Mouse (Mus musculus): ENCODE data around the gene Pkp4.
A peak's percentile ranks its signal among the peaks of the same experiment; 100 is the strongest.
"Not testable (repeated sequence)": the region's sequence is repeated elsewhere in the genome, so short reads cannot be mapped to it uniquely, and the experiment has no call there.

The Pkp4 gene

GRCm38 (mm10) chr2:59343834-59344233 is 183.2 kb downstream of the Pkp4 start:
- DNase-seq: peak; percentile 90

GRCm38 (mm10) chr2:59344699-59345098 is 184.0 kb downstream of the Pkp4 start:
- peak; percentile 83 for DNase-seq

GRCm38 (mm10) chr2:59345141-59345839 is 184.6 kb downstream of the Pkp4 start:
- no peak for DNase-seq

- DNase-seq: peak; percentile 97
Measured at GRCm38 (mm10) chr2:59346443-59346842, 185.8 kb downstream of the Pkp4 start.

DNA sequence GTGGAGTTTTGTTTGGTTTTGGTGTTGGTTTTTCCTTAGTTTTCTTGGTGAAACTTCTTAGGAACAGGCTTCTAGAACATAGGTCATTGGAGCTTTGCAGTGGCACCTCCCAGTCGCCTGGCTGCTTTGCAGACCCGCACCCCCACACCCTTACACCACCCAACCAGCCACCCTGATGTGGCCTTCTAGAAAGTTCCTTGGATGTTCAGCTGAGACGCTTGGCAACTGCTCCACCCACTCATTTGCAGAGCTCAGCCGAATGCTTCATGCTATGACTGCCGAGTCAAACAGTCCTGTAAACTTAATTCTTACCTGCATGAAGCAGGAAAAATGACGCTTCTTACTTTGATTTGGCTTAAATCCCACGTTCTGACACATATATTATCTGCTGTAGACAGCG is 187.9 kb downstream of the Pkp4 start:
- no peak for DNase-seq

DNA sequence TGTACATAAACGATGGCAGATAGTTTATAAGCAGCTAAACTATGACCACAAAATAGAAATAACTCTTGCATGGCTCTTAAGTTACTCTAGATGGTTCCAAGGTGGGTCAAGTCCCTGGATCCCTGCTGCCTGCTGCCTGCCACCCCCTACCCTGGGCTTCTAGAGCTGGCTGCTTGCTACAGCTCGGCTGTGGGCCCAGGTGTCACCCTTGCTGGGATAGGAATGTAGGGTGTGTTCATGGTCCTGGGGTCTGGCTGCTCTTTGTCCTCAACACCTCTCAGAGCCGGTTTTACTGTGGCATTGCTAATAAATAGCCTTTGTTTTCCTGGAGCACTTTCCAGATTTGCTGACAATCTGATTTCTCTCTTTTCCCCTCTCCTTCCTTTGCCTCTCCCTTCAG is 189.4 kb downstream of the Pkp4 start:
- no peak for DNase-seq

DNA sequence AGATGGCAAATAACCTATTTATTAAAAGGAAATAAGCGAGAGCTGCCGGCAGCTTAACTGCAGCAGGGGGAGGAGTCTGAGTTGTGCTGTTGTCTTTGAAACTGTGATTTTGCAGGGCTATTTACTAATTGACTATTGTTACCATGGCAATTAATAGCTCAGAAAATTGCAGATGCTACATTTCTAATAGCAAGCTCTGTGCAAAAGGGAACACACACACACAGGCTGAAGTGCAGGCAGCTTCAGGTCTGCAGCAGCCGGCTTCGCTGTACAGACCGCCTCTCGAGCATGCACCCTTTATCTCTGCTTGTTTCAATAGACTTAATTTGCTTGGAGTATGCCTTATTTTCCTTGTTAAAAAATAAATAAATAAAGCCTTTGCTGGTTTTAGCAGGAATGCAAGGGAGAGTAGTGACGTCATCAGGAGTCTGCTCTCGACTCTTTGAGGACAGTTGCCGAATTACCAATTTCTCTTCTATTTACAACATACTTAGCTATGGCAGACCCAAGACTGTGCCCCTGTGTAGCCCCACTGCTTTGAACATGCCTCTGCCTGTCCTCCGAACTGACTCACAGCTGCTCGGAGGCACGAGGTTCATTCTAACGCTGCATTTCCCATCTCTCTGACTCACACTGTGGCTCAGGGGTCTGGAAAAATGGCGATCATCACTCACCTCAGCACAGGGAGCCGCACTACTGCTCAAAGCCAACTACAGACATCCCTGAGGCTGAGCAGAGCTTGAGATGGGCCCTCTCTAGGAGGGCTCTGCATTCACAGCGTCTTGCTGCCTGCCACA is 190.9 kb downstream of the Pkp4 start:
- no peak for DNase-seq

DNA sequence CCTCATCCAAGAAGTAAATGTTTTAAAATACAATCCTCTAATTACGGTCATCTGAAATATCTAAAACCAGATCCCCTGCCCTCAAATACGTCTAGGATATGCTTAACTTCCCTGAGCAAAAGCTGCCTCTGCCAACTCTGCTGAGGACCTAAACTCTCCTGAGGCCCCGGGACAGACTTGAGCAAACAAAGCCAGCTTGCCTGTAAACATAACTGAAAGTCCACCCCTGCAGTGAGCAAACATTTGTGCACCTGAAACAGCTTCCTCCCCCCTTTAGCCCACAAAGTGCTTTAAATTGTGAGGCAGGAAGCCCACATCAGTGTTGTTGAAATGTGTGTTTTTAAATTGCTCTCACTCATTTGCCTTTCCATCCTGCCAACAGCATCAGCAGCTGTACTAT is 193.2 kb downstream of the Pkp4 start:
- DNase-seq: peak; percentile 81

- peak; percentile 85 for DNase-seq
Measured at GRCm38 (mm10) chr2:59355531-59356289, 195.1 kb downstream of the Pkp4 start.

DNA sequence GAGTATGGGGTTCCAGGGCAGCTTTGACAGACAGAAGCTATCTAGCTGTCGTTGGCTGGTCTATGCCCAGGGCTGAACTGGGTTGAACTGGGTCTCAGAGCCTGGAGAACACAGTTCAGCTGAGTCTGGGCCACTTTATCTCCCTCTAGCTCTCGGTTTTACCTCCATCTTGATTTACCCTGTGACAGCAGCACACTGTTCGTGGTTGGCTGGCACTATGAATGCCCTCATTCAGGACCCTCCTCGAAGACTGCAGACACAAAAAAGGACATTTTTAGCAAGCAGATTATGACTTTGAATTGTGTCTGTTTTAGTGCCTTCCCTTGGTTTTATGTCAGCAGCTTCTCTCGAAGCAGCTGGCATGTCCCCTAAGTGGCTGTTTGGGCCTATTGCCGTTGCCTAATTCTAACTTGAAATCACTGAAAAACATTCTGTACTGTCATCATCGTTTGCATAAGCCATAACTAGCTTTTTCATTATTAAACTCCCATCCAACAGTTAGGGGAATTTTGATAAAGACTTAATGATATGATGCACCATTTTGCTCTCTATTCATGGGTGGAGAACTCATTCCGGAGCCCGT is 199.2 kb downstream of the Pkp4 start:
- peak; percentile 55 for DNase-seq

- peak; percentile 72 for DNase-seq
Measured at GRCm38 (mm10) chr2:59361350-59361780, 200.7 kb downstream of the Pkp4 start.

DNA sequence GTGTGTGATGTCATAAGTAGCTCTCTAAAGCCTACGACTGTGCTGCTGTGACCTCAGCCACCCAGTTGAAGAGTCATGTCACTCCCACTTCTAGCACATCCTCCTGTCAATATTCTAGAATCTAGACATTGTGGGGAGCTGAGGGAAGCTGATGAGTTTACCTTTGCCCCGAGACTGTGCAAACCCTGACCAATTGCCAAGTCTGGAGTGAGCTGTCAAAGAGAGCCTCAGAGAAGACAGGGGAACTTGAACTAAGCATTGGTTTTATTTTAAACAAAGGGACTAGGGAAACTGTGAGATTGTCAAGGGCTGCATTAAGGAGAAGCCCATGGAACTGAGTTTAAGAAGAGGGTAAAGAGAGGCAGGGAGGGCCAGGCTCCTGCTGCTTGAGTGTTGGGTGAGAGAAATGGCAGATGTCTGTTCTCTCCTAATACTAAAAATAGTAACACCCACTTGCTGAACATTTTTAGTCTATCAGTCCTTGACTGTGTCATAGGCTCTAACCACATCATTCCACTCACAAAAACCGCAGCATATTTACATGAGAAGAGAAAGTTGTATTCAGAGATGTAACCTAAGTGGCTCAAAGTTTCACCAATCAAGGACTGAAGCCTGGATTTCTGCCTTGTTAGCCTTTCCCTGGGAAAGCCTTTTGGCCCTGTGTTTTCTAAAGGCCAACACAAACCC is 203.6 kb downstream of the Pkp4 start:
- DNase-seq: peak; percentile 41

GRCm38 (mm10) chr2:59367191-59367590 is 206.5 kb downstream of the Pkp4 start:
- peak; percentile 70 for DNase-seq

- no peak for DNase-seq
Measured at GRCm38 (mm10) chr2:59373113-59373512, 212.5 kb downstream of the Pkp4 start.

- no peak for DNase-seq
Measured at GRCm38 (mm10) chr2:59378096-59378495, 217.4 kb downstream of the Pkp4 start.

GRCm38 (mm10) chr2:59378861-59379260 is 218.2 kb downstream of the Pkp4 start:
- DNase-seq: not testable (repeated sequence)

- no peak for DNase-seq
Measured at GRCm38 (mm10) chr2:59383231-59383630, 222.6 kb downstream of the Pkp4 start.

- DNase-seq: no peak
Measured at GRCm38 (mm10) chr2:59383852-59384776, 223.5 kb downstream of the Pkp4 start.

DNA sequence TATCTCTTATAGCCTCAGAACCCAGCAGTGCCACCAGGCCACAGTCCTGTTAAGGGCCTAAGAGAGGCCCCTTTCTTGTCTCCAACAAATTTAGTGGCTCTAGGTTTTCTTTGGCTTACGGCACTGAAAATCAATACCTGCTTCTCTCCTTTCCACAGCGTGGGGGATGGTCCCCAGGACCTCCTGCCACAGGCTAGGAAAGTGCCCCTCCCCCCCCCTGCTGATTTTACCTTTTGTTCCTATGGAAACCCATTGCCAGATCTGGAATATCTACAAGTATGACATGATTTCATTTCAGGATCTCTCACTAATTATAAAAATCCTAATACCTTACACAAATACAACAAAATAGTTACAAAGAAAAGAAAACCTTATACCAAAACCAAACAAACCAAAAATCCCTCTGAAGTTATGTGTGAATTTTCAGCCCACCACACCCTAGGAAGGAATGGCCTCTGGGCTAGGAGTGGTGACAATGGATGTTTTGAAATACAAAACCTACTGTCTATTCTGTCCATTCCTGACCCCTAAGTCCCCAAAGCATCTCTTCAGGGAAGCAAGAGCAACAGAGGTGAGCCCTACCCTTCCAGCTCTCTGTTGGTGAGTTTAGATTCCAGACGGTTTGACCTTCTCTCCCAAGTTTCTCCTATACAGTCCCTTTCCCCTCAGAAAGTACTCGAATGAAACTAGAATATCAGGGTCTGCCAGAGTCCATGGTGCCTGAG is 224.7 kb downstream of the Pkp4 start:
- DNase-seq: no peak

DNA sequence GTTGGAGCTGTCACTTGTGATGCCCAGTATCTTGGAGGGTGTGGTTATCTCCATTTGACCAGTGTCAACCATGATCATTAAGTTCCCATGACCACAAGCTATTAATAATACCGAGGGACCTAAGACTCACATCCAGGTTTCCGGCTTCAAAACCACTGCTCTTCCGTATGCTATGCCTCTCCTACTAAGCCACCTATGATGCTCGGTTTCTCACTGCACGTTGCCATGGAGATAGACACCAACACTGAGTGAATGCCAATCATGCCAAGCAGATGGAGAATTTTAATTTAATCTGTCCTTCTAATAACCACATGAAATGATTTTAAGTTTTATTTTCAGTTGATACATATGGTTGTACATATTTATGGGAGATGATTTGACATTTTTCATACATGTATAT is 229.3 kb downstream of the Pkp4 start:
- DNase-seq: no peak

DNA sequence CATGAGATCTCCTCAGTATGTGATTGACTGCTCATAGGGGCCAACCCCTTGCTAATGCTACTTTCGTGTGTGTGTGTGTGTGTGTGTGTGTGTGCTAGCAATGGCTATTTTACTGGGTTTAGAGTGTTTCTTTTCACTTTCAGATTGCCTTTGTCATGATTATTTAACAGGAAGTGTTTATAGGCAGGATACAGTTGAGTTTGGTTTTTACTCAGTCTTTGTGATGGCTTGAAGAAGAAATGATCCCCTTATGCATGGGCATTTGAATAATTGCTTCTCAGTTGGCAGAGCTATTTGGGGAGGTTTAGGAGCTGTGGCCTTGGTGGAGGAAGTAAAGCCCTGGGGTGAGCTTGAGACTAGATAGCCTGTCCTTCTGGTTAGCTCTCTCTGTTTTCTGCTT is 232.5 kb downstream of the Pkp4 start:
- no peak for DNase-seq
